Mouse (Mus musculus) intestine, embryonic 16.5 days (tissue): ENCODE results near the gene Lrfn1. TPM values are rescaled to one million over a fixed set of nuclear protein-coding genes. Genes with fewer than 3 reads are reported as not detected.

ENCODE experiments used
- ATAC-seq: fragments of 200-750 bp; cut with Nextera tagmentation; 2 replicates; pipeline ENCODE4 v1.8.0; 2017; ENCODE audit warnings: moderate TSS enrichment, moderate library complexity
- H3K27ac ChIP-seq: fragments of 300-500 bp; sonication (generic); 2 replicates; pipeline ENCODE4 v1.5.1; 2014; ENCODE audit warnings: mild to moderate bottlenecking, low read length
- H3K27me3 ChIP-seq: fragments of 300-500 bp; sonication (generic); replicated peaks from 2 replicates; pipeline ENCODE4 v1.6.1; 2014; ENCODE audit warnings: low read length, control low read depth, mixed read lengths; ENCODE audit not compliant: control insufficient read depth, insufficient read depth
- H3K36me3 ChIP-seq: fragments of 300-500 bp; sonication (generic); 2 replicates; pipeline ENCODE4 v1.6.1; 2014; ENCODE audit warnings: low read length, control low read depth; ENCODE audit not compliant: control insufficient read depth, insufficient read depth
- H3K4me1 ChIP-seq: fragments of 300-500 bp; sonication (generic); 2 replicates; pipeline ENCODE4 v1.6.1; 2014; ENCODE audit warnings: low read length, control low read depth, mixed read lengths; ENCODE audit not compliant: control insufficient read depth, insufficient read depth
- H3K4me2 ChIP-seq: fragments of 300-500 bp; sonication (generic); 2 replicates; pipeline ENCODE4 v1.6.1; 2014; ENCODE audit warnings: low read depth, low read length, control low read depth
- H3K4me3 ChIP-seq: fragments of 300-500 bp; sonication (generic); 2 replicates; pipeline ENCODE4 v1.5.1; 2014; ENCODE audit warnings: mild to moderate bottlenecking, low read length
- H3K9ac ChIP-seq: fragments of 300-500 bp; sonication (generic); 2 replicates; pipeline ENCODE4 v1.6.1; 2014; ENCODE audit warnings: low read depth, low read length
- H3K9me3 ChIP-seq: fragments of 300-500 bp; sonication (generic); 2 replicates; pipeline ENCODE4 v1.6.1; 2016; ENCODE audit warnings: low read length, control low read depth; ENCODE audit not compliant: control insufficient read depth
- WGBS: fragments of 180-500 bp; shearing (Covaris S2); extraction: QIAGEN DNeasy Blood & Tissue Kit; methylation state at CpG from one replicate; pipeline ENCODE4 v1.1.7; 2014; 5-methylcytosine and 5-hydroxymethylcytosine counted together
- polyA plus RNA-seq: library from polyadenylated mRNA; unstranded; fragments of >200 nt; fragmentation: Nextera tagmentation; extraction: Ambion mirVana; gene quantifications from 2 replicates; pipeline ENCODE4 v1.2.1, GENCODE M21; 2015

Gene Lrfn1
- polyA plus RNA-seq = 1.1 and 1.3 TPM in 2 replicates

DNA sequence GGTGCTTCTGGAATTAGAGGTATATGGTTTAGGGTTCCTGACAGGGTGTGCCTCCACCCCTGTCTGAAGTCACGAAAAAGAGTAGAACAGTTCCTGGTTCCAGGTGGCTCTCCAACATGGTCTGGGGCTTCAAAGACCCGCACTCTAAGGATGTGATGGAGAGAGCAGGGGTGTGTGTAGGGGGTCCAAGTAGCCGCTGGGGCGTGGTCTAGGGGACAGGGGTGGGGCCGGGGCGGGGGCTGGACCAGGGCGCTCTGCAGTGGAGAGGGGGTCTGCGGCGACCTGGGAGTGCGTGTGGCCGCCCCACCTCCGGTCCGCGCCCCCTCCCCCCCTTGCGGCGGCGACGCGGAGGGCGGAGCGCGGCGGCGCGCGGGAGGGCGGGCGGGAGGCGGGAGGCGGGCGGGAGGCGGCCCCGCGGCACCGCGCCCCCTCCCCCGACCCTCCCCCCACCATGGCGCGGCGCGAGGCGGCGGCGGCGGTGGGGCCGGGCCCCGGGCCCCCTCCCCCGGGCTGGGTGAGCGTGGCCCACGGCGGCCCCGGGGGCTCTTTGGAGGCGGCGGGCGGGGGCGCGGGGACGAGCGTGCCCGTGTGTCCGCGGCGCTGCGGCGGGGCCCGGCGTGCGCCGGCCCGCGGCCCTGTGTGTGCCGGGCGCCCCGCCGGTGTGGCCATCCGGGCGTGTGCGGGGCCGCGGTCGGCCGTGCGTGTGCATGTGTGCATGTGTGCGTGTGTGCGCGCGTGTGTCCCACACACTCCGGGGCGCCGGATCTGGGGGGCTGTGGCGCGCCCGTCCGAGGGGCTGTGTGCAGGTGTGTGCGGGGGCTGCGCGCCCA is at the start of gene Lrfn1:
Lrfn1 (plus strand) TSS at position 450 of the 830 bp plus-strand sequence.
- Histone ChIP-seq H3K9ac (peak within 1 kb of the TSS; percentile 89), H3K4me3 (peak within 1 kb of the TSS; percentile 80), H3K4me1 (peaks cover 13% of the 10 kb centered on the region), H3K27ac (no peak within 1 kb of the TSS), H3K4me2 (peak within 1 kb of the TSS; percentile 100), H3K9me3 (no peaks in the 10 kb centered on the region), H3K36me3 (no peaks in the 10 kb centered on the region), H3K27me3 (no peaks in the 10 kb centered on the region)
- ATAC-seq = peak; percentile 69
- WGBS = 2% methylated on average over 48 of the region's 97 CpGs

GRCm38 (mm10) chr7:28410841-28411475 is 40.8 kb upstream of the Lrfn1 start:
- H3K27ac ChIP-seq = peak overlapping the region; percentile 42
- ATAC-seq = peak; percentile 81
- peaks cover 3% of the 10 kb centered on the region; the same call in 1 of the 2 replicates for H3K4me1 ChIP-seq
- H3K9me3 ChIP-seq = no peaks in the 10 kb centered on the region
- H3K36me3 ChIP-seq = peaks cover 19% of the 10 kb centered on the region
- H3K9ac ChIP-seq = no peak overlapping the region
- no peak overlapping the region for H3K4me3 ChIP-seq
- WGBS = 62% methylated on average over 3 of the region's 3 CpGs
- no peaks in the 10 kb centered on the region for H3K27me3 ChIP-seq
- H3K4me2 ChIP-seq = no peak overlapping the region

DNA sequence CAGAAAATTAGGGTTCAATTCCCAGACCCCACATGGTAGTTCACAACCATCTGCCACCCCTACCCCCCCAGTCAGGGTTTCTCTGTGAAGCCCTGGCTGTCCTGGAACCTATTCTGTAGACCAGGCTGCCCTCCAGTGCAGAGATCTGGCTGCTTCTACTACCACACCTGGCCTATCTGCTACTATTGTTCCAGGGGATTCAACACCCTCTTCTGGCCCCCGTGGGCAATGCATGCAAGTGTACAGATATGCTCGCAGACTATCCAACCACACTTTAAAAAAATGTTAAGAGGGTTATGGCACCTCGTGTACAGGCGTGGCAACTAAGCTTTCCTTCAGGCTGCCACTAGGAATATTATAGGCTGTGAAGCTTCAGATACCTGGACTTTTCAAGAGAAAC is 39.0 kb upstream of the Lrfn1 start:
- H3K27ac ChIP-seq = no peak overlapping the region
- no peak for ATAC-seq
- H3K4me3 ChIP-seq = no peak overlapping the region
- H3K9me3 ChIP-seq = no peaks in the 10 kb centered on the region
- peaks cover 3% of the 10 kb centered on the region; the same call in 1 of the 2 replicates for H3K4me1 ChIP-seq
- WGBS = 75% methylated on average over 4 of the region's 4 CpGs
- H3K9ac ChIP-seq = no peak overlapping the region
- peaks cover 13% of the 10 kb centered on the region for H3K36me3 ChIP-seq
- no peak overlapping the region for H3K4me2 ChIP-seq
- no peaks in the 10 kb centered on the region for H3K27me3 ChIP-seq

- Histone ChIP-seq H3K4me2 (no peak overlapping the region), H3K27ac (no peak overlapping the region), H3K4me1 (peaks cover 7% of the 10 kb centered on the region; the same call in 1 of the 2 replicates), H3K27me3 (no peaks in the 10 kb centered on the region), H3K36me3 (peaks cover 16% of the 10 kb centered on the region), H3K4me3 (no peak overlapping the region), H3K9me3 (no peaks in the 10 kb centered on the region), H3K9ac (no peak overlapping the region)
- ATAC-seq = no peak
Observed at GRCm38 (mm10) chr7:28417368-28417767, 34.4 kb upstream of the Lrfn1 start.

DNA sequence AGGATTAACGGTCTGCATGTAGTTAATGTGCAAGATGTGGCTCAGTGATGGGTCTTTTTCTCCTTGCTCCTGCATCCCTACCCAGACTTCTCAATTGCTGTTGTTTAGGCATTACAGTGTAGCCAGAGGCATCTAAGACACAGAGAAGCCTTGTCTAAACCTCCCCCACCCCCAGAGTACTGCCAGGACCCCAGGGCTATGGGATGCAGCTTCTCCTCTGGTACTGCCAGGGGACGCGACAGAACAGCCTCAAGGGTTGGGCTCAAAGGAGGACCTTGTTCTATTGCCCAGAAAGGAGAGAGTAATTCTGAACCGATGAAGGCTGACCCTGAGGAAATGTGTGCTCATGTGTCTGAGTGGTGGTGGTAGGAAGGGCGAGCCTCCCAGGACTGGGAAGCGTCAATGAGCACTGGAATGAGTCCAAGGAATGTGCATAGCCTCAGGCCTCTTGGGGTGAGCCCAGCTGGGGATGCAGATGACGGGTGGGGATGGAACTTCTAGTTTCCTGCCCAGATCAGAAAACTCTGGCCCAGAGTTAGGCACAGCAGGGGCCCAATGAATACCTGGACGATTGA is 33.6 kb upstream of the Lrfn1 start:
- Histone ChIP-seq H3K27me3 (no peaks in the 10 kb centered on the region), H3K36me3 (peaks cover 19% of the 10 kb centered on the region), H3K4me2 (no peak overlapping the region), H3K9me3 (no peaks in the 10 kb centered on the region), H3K27ac (peak overlapping the region; percentile 31; the same call in 1 of the 2 replicates), H3K4me1 (peaks cover 7% of the 10 kb centered on the region; the same call in 1 of the 2 replicates), H3K9ac (no peak overlapping the region), H3K4me3 (no peak overlapping the region)
- WGBS = 58% methylated on average over 8 of the region's 8 CpGs
- peak; percentile 71 for ATAC-seq

DNA sequence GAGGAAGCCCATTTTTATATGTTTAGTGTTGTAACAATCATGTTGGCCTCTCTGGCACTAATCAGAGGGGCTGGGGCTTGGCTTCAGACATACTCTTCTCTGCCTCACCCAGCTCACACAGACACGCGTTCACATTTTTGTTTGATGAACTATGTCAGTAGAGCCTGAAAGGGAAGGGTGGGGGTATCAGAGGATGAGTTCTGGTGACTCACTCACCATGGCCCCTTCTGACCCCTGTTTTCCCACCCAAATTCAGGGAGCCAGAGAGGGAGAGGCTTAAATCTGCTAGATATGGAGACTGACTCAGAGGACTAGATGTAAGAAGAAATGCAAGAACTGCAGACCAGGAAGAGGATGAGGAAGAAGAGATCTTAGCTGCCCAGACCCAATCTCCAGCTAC is 32.4 kb upstream of the Lrfn1 start:
- ATAC-seq = no peak
- Histone ChIP-seq H3K36me3 (peaks cover 16% of the 10 kb centered on the region), H3K9ac (no peak overlapping the region), H3K4me3 (no peak overlapping the region), H3K27me3 (no peaks in the 10 kb centered on the region), H3K9me3 (no peaks in the 10 kb centered on the region), H3K27ac (no peak overlapping the region), H3K4me2 (no peak overlapping the region), H3K4me1 (peaks cover 7% of the 10 kb centered on the region; the same call in 1 of the 2 replicates)
- 88% methylated on average over 2 of the region's 2 CpGs for WGBS

DNA sequence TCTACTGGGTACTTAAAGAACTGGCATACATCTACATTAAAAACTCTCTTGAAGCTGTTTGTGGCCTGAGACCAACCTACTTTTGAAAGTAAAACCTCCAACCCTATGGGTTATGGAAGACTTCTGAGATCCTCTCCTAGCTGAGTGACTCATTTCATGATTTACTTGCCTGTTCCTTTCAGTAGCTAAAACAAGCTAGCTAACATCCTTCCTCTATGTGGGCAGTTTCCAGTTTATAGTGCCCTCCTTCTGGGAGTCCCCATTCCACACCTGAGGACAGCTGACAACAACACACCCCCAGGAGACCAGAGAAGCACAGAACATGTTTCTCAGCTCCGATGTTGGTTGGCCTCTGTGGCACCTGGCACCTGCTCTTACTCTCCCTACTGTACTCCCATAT is 28.8 kb upstream of the Lrfn1 start:
- no peak overlapping the region for H3K9ac ChIP-seq
- no peak overlapping the region for H3K4me2 ChIP-seq
- 97% methylated on average over 1 of the region's 1 CpGs for WGBS
- H3K4me1 ChIP-seq = peaks cover 7% of the 10 kb centered on the region; the same call in 1 of the 2 replicates
- no peak overlapping the region for H3K4me3 ChIP-seq
- H3K36me3 ChIP-seq = peaks cover 12% of the 10 kb centered on the region
- no peaks in the 10 kb centered on the region for H3K9me3 ChIP-seq
- no peaks in the 10 kb centered on the region for H3K27me3 ChIP-seq
- H3K27ac ChIP-seq = no peak overlapping the region
- no peak for ATAC-seq

DNA sequence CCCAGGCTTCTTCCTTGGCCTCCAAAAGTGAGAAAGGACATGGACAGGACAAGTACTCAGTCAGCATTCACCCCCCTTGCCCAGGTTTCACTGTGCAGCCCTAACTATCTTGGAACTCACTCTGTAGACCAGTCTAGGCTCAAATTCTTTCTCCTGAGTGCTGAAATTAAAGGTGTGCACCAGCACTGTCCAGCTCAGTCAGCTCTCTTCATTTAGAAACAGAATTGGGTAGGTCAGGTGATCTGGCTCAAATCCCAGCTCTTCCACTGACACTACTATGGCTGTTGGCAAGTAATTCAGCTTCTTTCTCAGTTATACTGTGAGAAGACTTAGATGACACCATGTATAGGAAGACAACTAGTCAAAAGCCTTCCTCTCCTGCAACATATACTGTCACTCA is 24.0 kb upstream of the Lrfn1 start:
- H3K4me3 ChIP-seq = no peak overlapping the region
- H3K27me3 ChIP-seq = no peaks in the 10 kb centered on the region
- peaks cover 13% of the 10 kb centered on the region for H3K36me3 ChIP-seq
- H3K4me2 ChIP-seq = no peak overlapping the region
- no peaks in the 10 kb centered on the region for H3K9me3 ChIP-seq
- ATAC-seq = no peak
- H3K4me1 ChIP-seq = no peaks in the 10 kb centered on the region
- H3K27ac ChIP-seq = no peak overlapping the region
- H3K9ac ChIP-seq = no peak overlapping the region

- H3K36me3 ChIP-seq = peaks cover 4% of the 10 kb centered on the region; the same call in 1 of the 2 replicates
- H3K27me3 ChIP-seq = no peaks in the 10 kb centered on the region
- ATAC-seq = no peak
- no peak overlapping the region for H3K4me2 ChIP-seq
- no peak overlapping the region for H3K9ac ChIP-seq
- H3K4me1 ChIP-seq = peaks cover 17% of the 10 kb centered on the region
- no peak overlapping the region for H3K27ac ChIP-seq
- H3K9me3 ChIP-seq = no peaks in the 10 kb centered on the region
- WGBS = 69% methylated on average over 1 of the region's 1 CpGs
- H3K4me3 ChIP-seq = no peak overlapping the region
Observed at GRCm38 (mm10) chr7:28430512-28430911, 21.3 kb upstream of the Lrfn1 start.
